Mouse (Mus musculus) intestine, postnatal 0 days (tissue): Measurements from ENCODE around the gene Mocs2. TPM values are rescaled to one million over a fixed set of nuclear protein-coding genes. Genes with fewer than 3 reads are reported as not detected.
A peak's percentile ranks its signal among the peaks of the same experiment; 100 is the strongest.

Experiments used
- ATAC-seq: fragments of 200-750 bp; cut with Nextera tagmentation; 2 replicates; pipeline ENCODE4 v1.8.0; 2017; ENCODE audit warnings: mild to moderate bottlenecking, moderate TSS enrichment, moderate library complexity
- H3K27ac ChIP-seq: fragments of 300-500 bp; sonication (generic); 2 replicates; pipeline ENCODE4 v1.5.1; 2014; ENCODE audit warnings: mild to moderate bottlenecking, low read depth, low read length, moderate library complexity
- H3K27me3 ChIP-seq: fragments of 300-500 bp; sonication (generic); replicated peaks from 2 replicates; pipeline ENCODE4 v1.6.1; 2014; ENCODE audit warnings: low read length, mixed read lengths; ENCODE audit not compliant: control insufficient read depth, insufficient read depth
- H3K36me3 ChIP-seq: fragments of 300-500 bp; sonication (generic); 2 replicates; pipeline ENCODE4 v1.6.1; 2014; ENCODE audit warnings: mild to moderate bottlenecking, moderate library complexity; ENCODE audit not compliant: control insufficient read depth, insufficient read depth
- H3K4me1 ChIP-seq: fragments of 300-500 bp; sonication (generic); replicated peaks from 2 replicates; pipeline ENCODE4 v1.6.1; 2014; ENCODE audit warnings: antibody characterized with exemption, low read length, mixed read lengths; ENCODE audit not compliant: control insufficient read depth, insufficient read depth
- H3K4me2 ChIP-seq: fragments of 300-500 bp; sonication (generic); replicated peaks from 2 replicates; pipeline ENCODE4 v1.6.1; 2014; ENCODE audit warnings: low read depth, mild to moderate bottlenecking, moderate library complexity
- H3K4me3 ChIP-seq: fragments of 300-500 bp; sonication (generic); 2 replicates; pipeline ENCODE4 v1.5.1; 2014; ENCODE audit warnings: low read depth, low read length
- H3K9ac ChIP-seq: fragments of 300-500 bp; sonication (generic); 2 replicates; pipeline ENCODE4 v1.6.1; 2014; ENCODE audit warnings: mild to moderate bottlenecking, low read depth, low read length
- H3K9me3 ChIP-seq: fragments of 300-500 bp; sonication (generic); 2 replicates; pipeline ENCODE4 v1.6.1; 2016; ENCODE audit warnings: mixed run types; ENCODE audit not compliant: control insufficient read depth
- CTCF ChIP-seq: sonication (generic); IDR thresholded peaks from 2 replicates; pipeline ENCODE4 v1.5.1; 2016; ENCODE audit warnings: low read depth, mild to moderate bottlenecking, control low read depth, antibody characterized with exemption, moderate library complexity
- WGBS: fragments of 180-500 bp; shearing (Covaris S2); extraction: QIAGEN DNeasy Blood & Tissue Kit; methylation state at CpG from one replicate; pipeline ENCODE4 v1.1.7; 2014; 5-methylcytosine and 5-hydroxymethylcytosine counted together
- polyA plus RNA-seq: library from polyadenylated mRNA; unstranded; fragments of >200 nt; fragmentation: Nextera tagmentation; extraction: Ambion mirVana; gene quantifications from 2 replicates; pipeline ENCODE4 v1.2.1, GENCODE M21; 2015

Mocs2 gene
- polyA plus RNA-seq, 1 experiment from 2014 or later, result 215 TPM

DNA sequence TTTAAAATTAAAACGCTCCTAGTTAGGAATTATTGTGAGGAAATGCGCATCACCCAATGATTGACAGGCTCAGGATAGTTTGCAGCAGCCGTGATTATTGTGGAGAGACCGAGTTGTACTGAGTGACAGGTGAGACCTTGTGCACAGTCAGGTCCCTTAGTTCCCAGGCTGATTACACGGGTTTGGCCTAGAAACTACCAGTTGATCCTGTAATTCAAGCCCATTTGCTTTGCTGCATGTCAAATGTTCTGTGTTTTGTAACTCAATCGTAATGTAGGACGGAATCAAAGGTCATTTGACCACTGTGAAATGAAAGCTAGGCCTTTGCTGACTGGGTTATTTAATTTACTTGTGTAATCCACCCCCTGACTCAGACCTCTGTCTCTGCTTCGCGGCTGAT lies 477 bp downstream of the Mocs2 start:
- 9% methylated on average over 9 of the region's 9 CpGs for WGBS
- no peaks in the 10 kb centered on the region for H3K9me3 ChIP-seq
- peak; percentile 73 for ATAC-seq
- no peak for TF ChIP-seq CTCF
- peak overlapping the region; percentile 70 for H3K4me2 ChIP-seq
- H3K36me3 ChIP-seq, result peaks cover 17% of the 10 kb centered on the region; the same call in 1 of the 2 replicates
- H3K27ac ChIP-seq, result peak overlapping the region; percentile 67
- peak overlapping the region; percentile 48 for H3K9ac ChIP-seq
- H3K4me1 ChIP-seq, result 0 out of 2 replicates have a peak, but pooled peaks cover 3% of the 10 kb centered on the region
- peak overlapping the region; percentile 66 for H3K4me3 ChIP-seq
- H3K27me3 ChIP-seq, result no peaks in the 10 kb centered on the region

DNA sequence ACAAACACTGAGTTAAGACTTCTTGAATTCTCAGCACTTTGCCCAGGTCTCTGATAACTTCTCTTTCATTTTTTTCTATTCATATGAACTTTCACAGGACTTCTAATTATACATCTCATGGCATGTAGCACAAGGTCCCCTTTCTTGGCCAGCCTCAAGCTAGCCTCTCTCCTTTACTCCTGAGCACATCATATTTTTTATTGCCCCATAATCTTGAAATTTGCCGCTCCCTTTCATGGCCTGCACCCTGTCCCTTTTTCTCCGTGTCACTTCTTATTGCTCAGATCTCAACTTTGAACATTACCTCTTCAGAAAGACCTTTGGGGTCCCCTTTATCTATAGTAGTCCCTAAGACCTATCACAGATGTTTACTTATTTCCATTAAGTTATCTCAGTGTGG lies 4.8 kb downstream of the Mocs2 start:
- H3K27ac ChIP-seq, result peak overlapping the region; percentile 50; the same call in 1 of the 2 replicates
- no peak for TF ChIP-seq CTCF
- 65% methylated on average over 2 of the region's 2 CpGs for WGBS
- ATAC-seq, result peak; percentile 71
- H3K4me1 ChIP-seq, result 0 out of 2 replicates have a peak, but pooled peaks cover 3% of the 10 kb centered on the region
- H3K27me3 ChIP-seq, result no peaks in the 10 kb centered on the region
- no peak overlapping the region for H3K4me2 ChIP-seq
- no peak overlapping the region for H3K9ac ChIP-seq
- peaks cover 52% of the 10 kb centered on the region for H3K36me3 ChIP-seq
- H3K9me3 ChIP-seq, result no peaks in the 10 kb centered on the region
- H3K4me3 ChIP-seq, result no peak overlapping the region

DNA sequence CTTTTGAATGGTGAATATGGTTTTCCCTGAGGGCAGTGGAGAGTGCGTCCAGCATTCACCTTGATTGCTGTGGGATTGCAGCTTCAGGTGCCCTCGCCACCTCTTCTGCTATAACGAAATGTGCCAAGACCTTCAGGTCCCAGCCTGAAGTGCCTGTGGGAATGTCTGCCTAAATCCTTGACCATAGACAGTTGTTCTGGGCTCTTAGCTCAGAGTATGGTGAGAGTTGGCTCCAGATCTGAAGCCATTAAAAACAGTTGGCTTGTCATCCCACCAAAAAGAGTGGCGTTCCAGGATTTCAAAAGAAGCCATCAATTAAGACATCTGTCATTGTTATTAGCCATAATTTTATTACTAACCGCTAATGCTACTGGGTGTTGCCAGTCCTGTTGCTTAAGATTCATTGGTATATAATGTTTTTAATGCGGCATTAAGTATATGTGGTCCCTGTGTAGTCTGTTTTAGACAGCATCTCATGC lies 7.4 kb downstream of the Mocs2 start:
- no peak overlapping the region for H3K9ac ChIP-seq
- no peak overlapping the region for H3K4me2 ChIP-seq
- H3K9me3 ChIP-seq, result no peaks in the 10 kb centered on the region
- WGBS, result 94% methylated on average over 6 of the region's 6 CpGs
- ATAC-seq, result no peak
- no peak overlapping the region for H3K4me3 ChIP-seq
- H3K36me3 ChIP-seq, result peaks cover 65% of the 10 kb centered on the region
- no peak for TF ChIP-seq CTCF
- no peak overlapping the region for H3K27ac ChIP-seq
- H3K27me3 ChIP-seq, result no peaks in the 10 kb centered on the region
- H3K4me1 ChIP-seq, result no peaks in the 10 kb centered on the region

DNA sequence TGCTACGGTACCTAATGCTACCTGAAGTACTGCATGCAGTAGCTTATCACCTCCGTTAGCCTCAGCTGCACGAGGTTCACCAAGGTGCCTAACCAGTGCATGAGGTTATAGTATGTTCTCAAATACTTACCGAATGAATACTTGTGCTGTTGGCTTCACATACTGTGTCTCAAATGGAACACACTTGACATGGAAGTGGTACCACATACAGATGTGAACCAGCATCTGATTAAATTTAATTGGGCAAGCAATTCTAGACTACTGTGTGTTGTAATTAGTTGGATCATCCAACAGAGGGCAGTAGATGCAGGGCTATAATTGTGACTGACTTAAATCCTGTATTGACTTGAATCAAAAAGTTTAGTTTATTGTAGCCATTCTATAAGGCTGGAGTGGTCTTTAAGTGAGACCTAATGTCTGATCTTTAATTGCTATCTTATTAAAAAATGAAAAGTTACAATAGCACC lies 13.4 kb downstream of the Mocs2 start:
- ATAC-seq, result peak; percentile 42; the same call in 1 of the 2 replicates

DNA sequence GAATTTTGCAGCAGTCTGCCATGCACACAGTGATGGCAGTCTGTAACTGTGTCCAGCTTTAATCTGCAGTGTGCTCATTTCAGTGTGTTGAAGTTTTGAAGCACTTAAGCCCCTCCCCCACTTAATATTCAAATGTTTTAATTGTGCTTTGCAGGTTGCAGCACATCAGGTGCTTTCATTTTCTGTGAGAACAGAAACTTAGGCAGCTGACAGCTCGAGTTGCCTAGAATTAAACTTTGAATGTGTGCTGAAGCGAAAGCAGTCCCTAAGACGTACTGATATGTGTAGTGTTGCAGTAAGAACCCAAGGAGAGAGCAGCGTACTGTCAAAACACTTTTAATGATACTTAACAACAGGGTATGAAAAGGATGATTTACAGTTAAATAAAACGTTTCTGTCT lies 14.7 kb downstream of the Mocs2 start:
- Histone ChIP-seq H3K4me2 (no peak overlapping the region), H3K4me3 (no peak overlapping the region), H3K36me3 (peaks cover 52% of the 10 kb centered on the region), H3K27me3 (no peaks in the 10 kb centered on the region), H3K9ac (no peak overlapping the region), H3K27ac (no peak overlapping the region), H3K9me3 (no peaks in the 10 kb centered on the region), H3K4me1 (no peaks in the 10 kb centered on the region)
- no peak for ATAC-seq
- 58% methylated on average over 5 of the region's 5 CpGs for WGBS
- TF ChIP-seq CTCF, result no peak

More for the DNA sequence above, 13.4 kb downstream of the Mocs2 start:
- Histone ChIP-seq H3K9ac (no peak overlapping the region), H3K27me3 (no peaks in the 10 kb centered on the region), H3K4me1 (no peaks in the 10 kb centered on the region), H3K4me2 (no peak overlapping the region), H3K4me3 (no peak overlapping the region), H3K36me3 (peaks cover 58% of the 10 kb centered on the region), H3K9me3 (no peaks in the 10 kb centered on the region), H3K27ac (no peak overlapping the region)
- peak; percentile 83 for TF ChIP-seq CTCF
- WGBS, result 84% methylated on average over 4 of the region's 4 CpGs

DNA sequence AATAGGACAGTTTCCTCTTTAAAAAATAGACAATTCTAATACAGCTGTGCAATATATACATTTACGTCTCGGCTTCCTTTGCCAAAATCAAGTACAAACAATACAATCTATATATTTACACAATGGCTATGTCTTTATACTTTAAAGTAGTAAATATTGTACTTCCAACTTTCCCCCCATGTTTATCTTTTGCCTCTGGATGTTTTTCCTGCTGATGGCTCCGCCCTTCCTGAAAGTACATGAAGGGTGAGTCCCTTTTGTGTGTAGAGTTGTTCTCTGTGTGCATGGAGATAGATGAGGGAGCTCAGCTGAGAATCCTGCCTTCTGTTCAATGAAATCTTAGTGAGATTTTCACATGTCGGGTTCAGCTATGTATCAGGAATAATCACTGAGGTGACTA lies 15.3 kb downstream of the Mocs2 start:
- H3K27me3 ChIP-seq, result no peaks in the 10 kb centered on the region
- no peak overlapping the region for H3K4me3 ChIP-seq
- H3K9ac ChIP-seq, result no peak overlapping the region
- H3K4me2 ChIP-seq, result no peak overlapping the region
- 71% methylated on average over 4 of the region's 4 CpGs for WGBS
- H3K9me3 ChIP-seq, result no peaks in the 10 kb centered on the region
- H3K4me1 ChIP-seq, result no peaks in the 10 kb centered on the region
- peaks cover 48% of the 10 kb centered on the region for H3K36me3 ChIP-seq
- no peak for TF ChIP-seq CTCF
- ATAC-seq, result no peak
- H3K27ac ChIP-seq, result no peak overlapping the region
